Mouse (Mus musculus) 416B (cell line): Measurements from ENCODE around the gene Gal3st1.
A peak's percentile ranks its signal among the peaks of the same experiment; 100 is the strongest.

ENCODE experiments used
- DNase-seq: peaks from one replicate; pipeline ENCODE4 v3.0.0; 2011; ENCODE audit warnings: low read depth

Gal3st1 gene

GRCm38 (mm10) chr11:3982275-3983209, 894 bp upstream of the Gal3st1 start:
- DNase-seq: no peak

- no peak for DNase-seq
These were observed 668 bp downstream of the Gal3st1 start for GRCm38 (mm10) chr11:3983863-3984745.

DNA sequence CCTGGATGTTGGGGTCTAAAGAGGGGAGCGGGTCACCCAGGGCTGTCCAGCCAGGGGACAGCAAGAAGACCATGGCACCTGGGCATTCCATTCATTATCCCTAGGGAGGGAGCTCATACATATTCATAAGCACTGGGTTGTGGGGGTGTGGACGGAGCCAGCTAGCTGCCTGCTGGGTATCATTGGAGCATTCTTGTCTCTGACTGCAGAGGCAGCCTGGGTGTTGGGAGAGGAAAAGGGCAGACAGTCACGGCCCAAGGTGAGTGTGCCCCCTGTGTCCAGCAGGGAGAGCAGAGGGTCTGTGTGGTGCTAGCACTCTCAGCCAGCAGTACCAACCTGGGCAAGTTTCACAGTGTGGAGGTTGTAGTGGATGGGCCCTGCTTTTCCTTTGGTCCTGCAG, 6.3 kb downstream of the Gal3st1 start:
- DNase-seq: no peak

DNA sequence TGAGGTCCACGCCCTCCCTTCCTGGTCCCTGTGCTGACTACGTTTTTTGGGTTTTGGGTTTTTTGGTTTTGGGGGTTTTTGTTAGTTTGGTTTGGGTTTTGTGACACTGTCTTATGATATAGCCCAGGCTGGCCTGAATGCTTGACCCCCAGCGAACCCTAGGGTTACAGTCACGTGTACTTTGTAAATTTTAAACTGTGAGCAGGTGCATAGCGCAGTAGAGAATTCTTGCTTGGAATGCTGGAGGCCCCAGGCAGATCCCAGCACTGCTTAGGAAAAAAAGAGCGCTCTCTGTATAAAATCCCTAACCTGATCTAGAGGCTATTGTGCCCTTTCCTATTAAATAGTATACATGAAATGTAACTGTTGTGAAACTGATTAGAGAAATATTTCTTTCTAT, 9.7 kb downstream of the Gal3st1 start:
- DNase-seq: no peak

DNA sequence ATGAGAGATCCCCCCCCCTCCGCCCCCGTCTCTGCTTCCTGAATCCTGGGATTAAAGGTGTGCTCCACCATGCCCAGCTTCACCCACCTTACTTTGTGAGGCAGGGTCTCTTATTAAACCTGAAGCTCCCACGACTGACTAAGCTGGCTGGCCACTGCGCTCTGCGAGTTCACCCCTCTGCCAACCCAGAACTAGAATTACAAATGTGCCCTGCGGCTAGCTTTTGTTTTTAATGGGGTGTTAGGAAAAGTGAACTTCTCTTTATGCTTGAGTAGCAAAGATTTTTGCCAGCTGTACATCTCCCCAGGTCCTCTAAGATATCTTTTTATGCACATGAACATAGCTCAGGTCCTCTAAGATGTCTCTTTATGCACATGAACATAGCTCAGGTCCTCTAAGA, 10.5 kb downstream of the Gal3st1 start:
- DNase-seq: no peak

DNA sequence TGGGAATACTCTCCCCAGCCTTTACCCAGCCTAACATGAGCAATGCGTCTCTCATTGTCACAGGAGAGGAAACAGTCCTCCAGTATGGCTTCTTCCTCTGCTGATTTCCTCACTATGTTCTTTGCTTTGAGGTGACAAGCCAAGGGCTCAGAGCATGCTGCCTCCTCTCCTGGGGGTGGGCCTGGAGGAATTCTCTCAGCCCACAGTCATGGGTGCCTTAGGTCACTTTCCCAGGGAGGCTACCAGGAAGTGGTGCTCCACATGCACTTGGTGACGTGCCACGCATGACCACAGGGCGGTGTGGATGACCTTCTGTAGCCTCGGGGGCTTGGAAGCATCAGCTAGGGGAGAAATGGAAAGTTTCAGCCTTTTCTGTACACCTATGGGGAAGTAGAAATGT, 12.1 kb downstream of the Gal3st1 start:
- DNase-seq: peak; percentile 20

DNA sequence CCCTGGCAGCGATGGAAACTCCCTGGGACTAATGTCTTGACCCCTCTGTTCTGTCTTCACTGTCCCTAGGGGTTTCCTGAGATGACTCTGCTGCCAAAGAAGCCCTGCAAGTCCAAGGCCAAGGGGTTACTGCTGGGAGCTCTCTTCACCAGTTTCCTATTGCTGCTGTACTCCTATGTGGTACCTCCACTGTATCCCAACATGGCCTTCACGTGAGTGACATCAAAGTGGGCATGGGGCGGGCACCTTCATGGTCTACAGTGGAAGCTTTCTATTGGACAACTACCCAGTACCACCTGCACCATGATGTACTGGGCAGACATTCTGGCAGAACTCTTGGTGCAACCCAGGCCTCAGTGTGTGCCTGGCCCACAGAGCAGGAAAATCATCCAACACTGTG, 13.4 kb downstream of the Gal3st1 start:
- no peak for DNase-seq

GRCm38 (mm10) chr11:3997978-3998720, 14.7 kb downstream of the Gal3st1 start:
- DNase-seq: no peak

GRCm38 (mm10) chr11:3999547-3999946, 16.1 kb downstream of the Gal3st1 start:
- no peak for DNase-seq

DNA sequence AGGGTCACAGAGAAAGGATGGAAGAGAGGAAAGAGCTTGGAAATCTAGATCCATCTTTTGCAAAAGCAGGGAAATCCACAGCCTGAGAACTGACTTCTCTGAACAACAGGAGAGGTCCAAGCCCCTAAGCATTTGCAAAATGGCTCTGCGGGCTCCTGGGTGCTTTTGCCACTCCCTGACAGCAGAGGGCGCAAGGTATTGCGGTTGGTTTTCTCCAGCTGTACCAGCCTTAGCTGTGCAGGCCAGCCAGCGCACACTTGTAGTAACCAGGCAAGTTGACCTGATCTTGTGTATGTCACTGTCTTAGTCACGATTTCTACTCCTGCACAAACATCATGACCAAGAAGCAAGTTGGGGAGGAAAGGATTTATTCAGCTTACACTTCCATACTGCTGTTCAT, 18.2 kb downstream of the Gal3st1 start:
- peak; percentile 77 for DNase-seq

DNA sequence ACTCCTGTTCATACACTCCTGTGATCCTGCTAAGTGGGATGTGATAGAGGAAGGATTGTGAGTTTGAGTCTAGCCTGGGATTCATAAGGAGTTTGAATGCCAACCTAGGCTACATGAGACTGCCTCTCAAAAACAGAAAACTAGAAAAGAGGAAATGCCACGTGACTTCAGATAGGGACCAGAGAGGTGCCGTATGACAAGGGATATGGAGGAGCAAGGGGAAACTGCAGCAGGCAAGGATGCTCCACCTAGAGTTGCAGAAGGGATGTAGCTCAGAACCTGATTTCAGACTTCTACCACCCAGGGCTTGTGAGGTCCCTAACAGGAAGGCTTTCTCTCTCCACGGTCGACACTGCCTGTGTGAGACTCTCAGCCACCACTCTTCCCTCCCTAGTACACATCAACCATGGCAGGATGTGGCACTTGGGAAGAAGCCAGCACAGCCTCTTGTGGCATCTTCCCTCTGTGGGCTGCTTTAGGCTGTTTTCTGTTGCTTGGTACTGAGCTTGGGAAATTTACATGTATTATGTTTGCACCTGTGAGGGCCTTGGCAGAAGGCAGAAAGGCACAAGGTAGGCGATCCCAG, 21.9 kb downstream of the Gal3st1 start:
- DNase-seq: peak; percentile 58

GRCm38 (mm10) chr11:4006462-4006861, 23.0 kb downstream of the Gal3st1 start:
- peak; percentile 34 for DNase-seq

DNA sequence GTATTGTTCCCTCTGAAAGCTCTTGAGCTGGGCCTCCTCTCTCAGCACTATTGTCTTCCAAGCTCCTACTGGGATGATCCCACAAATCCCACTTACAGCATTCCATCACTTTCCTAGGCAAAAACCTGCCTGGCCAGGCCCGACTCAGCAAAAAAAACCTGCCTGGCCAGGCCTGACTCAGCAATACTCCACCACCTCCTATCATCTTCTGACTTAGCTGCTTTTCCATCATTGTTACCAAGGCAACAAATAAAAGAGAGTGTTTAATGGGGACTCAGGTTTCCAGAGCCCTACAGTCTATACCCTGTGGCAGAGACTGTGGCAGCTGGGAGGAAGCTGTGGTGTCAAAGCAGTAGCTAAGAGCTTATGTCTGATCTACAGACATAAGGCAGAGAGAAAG, 29.2 kb downstream of the Gal3st1 start:
- peak; percentile 7 for DNase-seq

DNA sequence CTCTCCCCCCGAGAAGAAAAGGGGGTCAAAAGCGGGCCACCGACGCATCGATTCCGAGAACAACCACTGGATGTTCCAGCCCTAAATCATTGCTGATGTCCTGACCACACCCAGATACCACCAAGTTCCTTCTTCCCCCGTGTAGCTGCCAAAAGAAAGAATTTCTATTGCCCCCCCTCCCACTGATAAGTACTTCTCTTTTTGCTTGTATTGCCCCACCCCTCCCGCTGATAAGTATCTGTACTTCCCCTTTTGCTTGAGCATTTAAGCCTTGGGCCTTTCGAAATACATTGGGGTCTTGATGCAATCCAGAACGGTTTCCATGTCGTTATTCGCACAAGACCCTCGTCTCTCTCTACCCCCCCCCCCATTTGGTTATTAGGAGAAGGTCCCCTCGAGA, 32.4 kb downstream of the Gal3st1 start:
- DNase-seq: peak; percentile 57

- peak; percentile 65 for DNase-seq
These were observed 38.7 kb downstream of the Gal3st1 start for GRCm38 (mm10) chr11:4022111-4022510.

- DNase-seq: no peak
These were observed 39.9 kb downstream of the Gal3st1 start for GRCm38 (mm10) chr11:4023321-4023720.

- no peak for DNase-seq
These were observed 43.6 kb downstream of the Gal3st1 start for GRCm38 (mm10) chr11:4027066-4027465.

DNA sequence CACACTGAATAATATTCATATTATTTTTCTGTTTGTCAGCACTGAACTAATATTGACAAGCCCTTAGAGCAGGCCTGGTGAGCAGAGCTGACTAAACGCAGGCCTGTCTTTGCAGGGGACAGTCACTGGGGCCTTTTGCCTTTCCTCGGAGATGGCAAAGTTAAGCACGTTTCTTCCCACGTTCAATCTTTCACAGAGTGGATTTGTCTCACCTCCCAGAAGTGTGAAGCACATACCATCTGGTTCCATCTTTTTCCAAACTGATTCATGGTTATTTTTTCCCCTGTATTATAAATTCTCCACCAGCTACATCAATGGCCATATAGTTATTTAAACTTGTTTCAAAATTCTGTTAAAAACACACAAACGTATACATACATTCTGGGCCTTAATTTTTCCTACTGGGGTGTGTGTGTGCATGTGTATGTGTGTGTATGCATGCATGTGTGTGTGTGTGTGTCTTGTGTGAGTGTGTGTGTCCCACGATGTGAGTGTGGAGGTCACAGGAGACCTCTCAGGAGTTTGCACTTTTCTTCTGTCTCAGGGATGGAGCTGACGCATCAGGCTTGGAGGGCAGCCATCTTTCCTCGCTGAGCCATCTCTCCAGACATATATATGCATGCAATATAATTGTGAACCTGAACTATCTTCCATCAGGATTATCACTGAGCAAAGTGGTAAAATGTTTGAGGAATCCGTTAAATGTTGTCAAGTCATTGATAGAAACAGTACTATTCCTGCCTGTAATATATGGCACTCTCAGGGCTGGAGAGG, 44.3 kb downstream of the Gal3st1 start:
- DNase-seq: no peak

DNA sequence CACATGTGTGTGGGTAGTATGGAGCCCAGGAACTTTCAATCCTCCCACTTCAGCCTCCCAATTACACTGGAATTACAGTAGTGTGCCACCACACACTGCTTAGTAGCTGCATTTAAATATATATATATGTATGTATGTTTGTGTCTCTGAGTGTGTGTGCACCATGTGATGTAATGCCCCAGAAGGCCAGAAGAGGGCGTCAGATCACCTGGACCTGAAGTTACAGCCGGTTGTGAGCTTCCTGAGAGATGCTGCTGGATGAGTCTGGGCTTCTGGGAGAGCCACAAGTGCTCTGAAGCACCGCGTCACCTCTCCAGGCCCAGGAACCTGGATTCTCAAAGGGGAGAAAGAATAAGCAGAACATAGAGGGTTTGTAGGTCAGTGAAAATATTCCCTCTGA, 45.9 kb downstream of the Gal3st1 start:
- DNase-seq: no peak

DNA sequence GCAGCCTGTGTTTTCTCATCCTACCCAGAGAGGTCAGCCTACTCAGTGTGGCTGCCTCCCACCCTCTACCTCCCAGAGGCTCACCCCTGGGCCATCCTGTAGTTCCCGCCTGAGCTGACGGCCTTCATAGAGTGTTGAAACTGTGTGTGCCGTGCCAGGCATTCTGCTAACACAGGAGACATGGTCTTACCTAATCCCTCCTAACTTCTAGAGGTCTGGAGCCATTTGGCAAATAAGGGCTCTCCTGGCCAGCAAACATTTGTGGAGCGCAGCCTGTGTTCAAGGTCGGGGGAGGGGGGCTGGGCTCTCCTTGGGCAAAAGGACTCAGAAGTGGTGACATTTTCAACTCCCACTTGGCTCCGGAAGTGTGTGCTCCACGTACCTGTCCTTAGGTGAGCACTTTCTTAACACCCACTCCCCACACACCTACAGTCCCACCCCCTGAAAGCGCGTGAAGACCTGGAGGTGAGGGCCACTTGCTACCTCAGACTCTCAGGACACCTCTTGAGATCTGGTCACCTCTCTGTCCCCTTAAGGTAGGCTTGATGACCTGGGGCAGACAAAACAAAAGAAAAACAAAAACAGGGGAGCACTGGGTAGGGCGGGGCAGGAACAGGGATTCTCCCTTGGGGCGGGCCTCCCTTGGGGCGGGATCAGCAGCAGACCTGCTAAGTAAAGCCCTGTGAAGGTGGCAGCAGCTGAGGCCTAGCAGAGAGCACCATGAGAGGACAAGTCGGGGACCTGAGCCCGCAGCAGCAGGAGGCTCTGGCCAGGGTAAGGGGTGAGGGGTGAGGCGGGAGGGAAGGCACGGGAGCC, 47.9 kb downstream of the Gal3st1 start, which contains the start of gene Sec14l4:
Gene Sec14l4, plus strand, starts transcription at position 337 of the 816 bp plus-strand sequence.
- DNase-seq: no peak
